Mouse (Mus musculus) testis, adult 2 months (tissue): ENCODE measurements around the gene Il23a. TPM values are rescaled to one million over a fixed set of nuclear protein-coding genes. Genes with fewer than 3 reads are reported as not detected.

ENCODE experiments used
- H3K27ac ChIP-seq: fragments of 200-500 bp; 2 replicates; pipeline ENCODE4 v1.5.1; 2012; ENCODE audit warnings: low read depth, low read length; ENCODE audit not compliant: control insufficient read depth, insufficient read depth
- H3K27me3 ChIP-seq: fragments of 200-500 bp; 2 replicates; pipeline ENCODE4 v1.6.1; 2012; ENCODE audit warnings: mild to moderate bottlenecking, low read length, moderate library complexity; ENCODE audit not compliant: control insufficient read depth, insufficient read depth
- H3K36me3 ChIP-seq: fragments of 200-500 bp; 2 replicates; pipeline ENCODE4 v1.6.1; 2012; ENCODE audit warnings: mild to moderate bottlenecking, low read length; ENCODE audit not compliant: control insufficient read depth, insufficient read depth
- H3K4me1 ChIP-seq: fragments of 200-500 bp; 2 replicates; pipeline ENCODE4 v1.6.1; 2012; ENCODE audit warnings: low read length; ENCODE audit not compliant: control insufficient read depth, insufficient read depth
- H3K4me3 ChIP-seq: fragments of 200-500 bp; 2 replicates; pipeline ENCODE4 v1.5.1; 2012; ENCODE audit warnings: low read depth, mild to moderate bottlenecking, low read length, moderate library complexity, mixed read lengths; ENCODE audit not compliant: control insufficient read depth
- CTCF ChIP-seq: fragments of 200-500 bp; IDR thresholded peaks from 2 replicates; pipeline ENCODE4 v1.5.1; 2012; ENCODE audit warnings: low read depth, mild to moderate bottlenecking, inconsistent platforms, low read length, moderate library complexity; ENCODE audit not compliant: control insufficient read depth, insufficient read depth, insufficient replicate concordance
- POLR2A ChIP-seq: fragments of 200-500 bp; IDR thresholded peaks from 2 replicates; pipeline ENCODE4 v1.6.1; 2012; ENCODE audit warnings: low read depth, mild to moderate bottlenecking, inconsistent platforms, low read length, moderate library complexity; ENCODE audit not compliant: control insufficient read depth
- polyA plus RNA-seq: library from polyadenylated mRNA; depleted of rRNA; stranded (reverse); fragments of >200 nt; gene quantifications from 2 replicates; pipeline ENCODE4 v1.2.3, GENCODE M21; 2012

Il23a gene
- polyA plus RNA-seq, 1 experiment = 0.06 TPM

DNA sequence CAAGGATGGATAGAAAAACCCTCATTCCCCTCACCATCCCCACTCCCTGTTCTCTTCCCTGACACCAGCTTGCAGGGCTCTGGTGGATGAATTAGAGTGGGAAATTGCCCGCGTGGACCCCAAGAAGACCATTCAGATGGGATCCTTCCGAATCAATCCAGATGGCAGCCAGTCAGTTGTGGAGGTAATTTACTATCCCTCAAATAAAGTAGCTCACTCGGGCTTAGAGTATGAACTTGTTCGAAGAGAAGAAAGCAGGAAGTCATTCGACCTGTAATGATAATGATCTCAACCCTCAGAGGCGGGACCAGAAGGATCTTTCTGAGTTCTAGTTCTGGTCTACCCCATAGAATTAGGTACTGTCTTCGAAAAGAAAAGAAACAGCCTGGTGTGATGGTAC lies 25.0 kb upstream of the Il23a start:
- no peak for TF ChIP-seq POLR2A
- TF ChIP-seq CTCF = no peak
- Histone ChIP-seq H3K4me1 (peaks cover 16% of the 10 kb centered on the region), H3K27me3 (no peaks in the 10 kb centered on the region), H3K4me3 (no peak overlapping the region), H3K27ac (no peak overlapping the region), H3K36me3 (no peaks in the 10 kb centered on the region; the same call in 1 of the 2 replicates)

DNA sequence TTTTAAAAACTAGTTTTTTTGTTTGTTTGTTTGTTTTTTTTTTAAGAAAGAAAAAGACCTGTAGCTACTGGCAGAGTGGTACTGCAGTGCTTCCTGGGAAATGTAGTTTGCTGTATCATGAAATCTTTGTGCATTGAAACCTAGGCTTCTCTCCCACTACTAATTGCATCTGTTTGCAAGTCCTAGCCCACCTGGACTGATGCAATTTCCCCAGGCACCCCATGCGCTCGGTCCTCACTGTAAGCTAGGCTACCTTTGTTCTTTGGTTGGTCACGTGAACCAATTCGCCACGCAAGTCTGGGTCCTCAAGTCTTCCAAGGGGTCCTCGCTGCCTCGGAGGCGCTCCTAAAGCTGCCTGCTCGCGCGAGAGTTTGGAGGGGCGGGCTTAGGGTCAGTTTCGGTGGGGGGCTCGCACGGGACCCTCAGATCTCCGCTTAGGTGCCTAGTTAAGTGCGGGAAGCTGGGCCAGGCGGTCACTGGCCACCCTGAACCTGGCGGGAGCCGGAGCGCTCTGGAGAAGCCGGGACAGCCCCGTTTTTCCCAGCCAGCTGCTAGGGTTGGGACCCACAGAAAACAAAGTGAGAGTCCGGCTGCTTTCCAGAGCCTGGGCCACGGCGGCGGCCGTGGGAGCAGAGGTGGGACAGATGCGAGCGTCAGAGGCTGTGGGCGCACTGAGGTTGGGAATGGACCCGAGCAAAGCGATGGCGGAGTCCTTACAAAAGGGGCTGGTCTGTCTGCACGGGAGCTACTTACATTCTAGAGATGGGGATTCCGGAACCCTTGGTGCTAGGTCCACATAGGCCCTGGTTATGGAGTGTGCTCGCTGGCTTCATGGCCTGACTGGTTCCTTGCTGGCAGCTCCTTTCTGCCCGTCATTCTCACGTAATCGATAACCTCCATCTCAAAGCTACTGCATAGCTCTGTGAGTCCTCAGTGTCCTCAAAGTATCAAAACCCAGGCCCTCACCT lies 23.9 kb upstream of the Il23a start, which contains the start of gene Cnpy2:
TSS of gene Cnpy2 (plus strand) at position 319 of the 968 bp plus-strand sequence.
- Histone ChIP-seq H3K4me3 (peak within 1 kb of the TSS; percentile 91), H3K27me3 (no peaks in the 10 kb centered on the region), H3K27ac (peak within 1 kb of the TSS; percentile 90), H3K4me1 (peaks cover 16% of the 10 kb centered on the region), H3K36me3 (no peaks in the 10 kb centered on the region; the same call in none of the 2 replicates)
- TF ChIP-seq POLR2A (no peak), CTCF (no peak)

DNA sequence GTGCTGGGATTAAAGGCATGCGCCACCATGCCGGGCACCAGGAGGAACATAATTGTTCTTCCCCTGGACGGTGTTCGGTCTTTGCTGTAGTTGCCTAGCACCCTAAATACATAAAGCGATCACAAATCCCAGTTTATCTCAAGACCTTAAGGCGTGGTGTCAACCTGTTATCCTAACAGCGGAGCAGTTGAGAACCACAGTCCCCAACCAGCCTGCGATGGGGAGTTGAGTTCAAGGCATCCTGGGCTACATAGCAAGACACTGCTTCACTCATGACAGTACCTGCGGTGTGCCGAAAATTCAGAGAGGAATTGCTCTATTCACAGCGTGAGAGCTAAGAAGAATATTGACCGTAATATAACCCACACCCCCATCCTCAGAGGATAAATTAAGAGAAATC lies 23.1 kb upstream of the Il23a start:
- Histone ChIP-seq H3K27ac (no peak overlapping the region; the same call in 1 of the 2 replicates), H3K27me3 (no peaks in the 10 kb centered on the region), H3K36me3 (no peaks in the 10 kb centered on the region; the same call in none of the 2 replicates), H3K4me3 (no peak overlapping the region; the same call in 1 of the 2 replicates), H3K4me1 (peaks cover 16% of the 10 kb centered on the region)
- TF ChIP-seq POLR2A (no peak), CTCF (no peak)

DNA sequence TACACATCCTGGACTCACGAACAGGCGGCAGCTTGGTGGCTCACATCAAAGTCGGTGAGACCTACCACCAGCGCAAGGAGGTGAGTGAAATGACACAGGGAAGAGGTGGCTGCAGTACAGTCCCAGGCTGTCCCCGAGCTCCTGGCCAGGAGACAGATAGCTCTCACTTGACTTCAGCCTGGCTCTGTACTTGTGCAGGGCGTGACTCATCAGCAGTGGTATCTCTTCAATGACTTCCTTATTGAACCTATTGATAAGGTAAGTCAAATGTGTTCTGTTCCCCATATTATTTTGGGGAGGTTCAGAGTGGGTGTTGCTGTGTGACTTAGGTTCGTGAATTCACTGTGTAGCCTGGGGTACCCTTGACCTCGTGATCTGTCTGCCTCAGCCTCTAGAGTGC lies 17.0 kb upstream of the Il23a start:
- Histone ChIP-seq H3K27ac (no peak overlapping the region), H3K27me3 (no peaks in the 10 kb centered on the region), H3K4me1 (no peaks in the 10 kb centered on the region), H3K4me3 (no peak overlapping the region), H3K36me3 (peaks cover 6% of the 10 kb centered on the region)
- TF ChIP-seq POLR2A = no peak
- no peak for TF ChIP-seq CTCF

DNA sequence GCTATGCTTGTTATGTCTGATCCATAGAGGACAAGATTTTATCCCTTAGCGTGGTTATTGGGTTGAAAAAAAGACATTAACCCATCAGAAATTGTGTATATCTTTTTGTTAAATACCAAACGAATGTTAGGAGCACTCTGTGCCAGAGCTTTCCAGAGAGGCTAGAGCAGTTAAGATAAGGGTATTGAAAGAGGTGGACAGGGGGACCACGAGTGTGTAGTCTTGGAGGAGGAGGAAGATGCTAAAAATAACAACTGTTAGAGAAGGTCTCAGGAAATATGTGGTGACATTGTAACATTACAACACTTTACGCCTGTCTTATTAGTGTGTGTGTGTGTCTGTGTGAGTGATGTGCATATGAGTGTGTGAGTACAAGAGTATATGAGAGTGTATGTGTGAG lies 12.3 kb upstream of the Il23a start:
- Histone ChIP-seq H3K36me3 (peaks cover 6% of the 10 kb centered on the region), H3K27ac (no peak overlapping the region), H3K4me1 (no peaks in the 10 kb centered on the region), H3K4me3 (no peak overlapping the region), H3K27me3 (no peaks in the 10 kb centered on the region)
- TF ChIP-seq POLR2A (no peak), CTCF (no peak)

DNA sequence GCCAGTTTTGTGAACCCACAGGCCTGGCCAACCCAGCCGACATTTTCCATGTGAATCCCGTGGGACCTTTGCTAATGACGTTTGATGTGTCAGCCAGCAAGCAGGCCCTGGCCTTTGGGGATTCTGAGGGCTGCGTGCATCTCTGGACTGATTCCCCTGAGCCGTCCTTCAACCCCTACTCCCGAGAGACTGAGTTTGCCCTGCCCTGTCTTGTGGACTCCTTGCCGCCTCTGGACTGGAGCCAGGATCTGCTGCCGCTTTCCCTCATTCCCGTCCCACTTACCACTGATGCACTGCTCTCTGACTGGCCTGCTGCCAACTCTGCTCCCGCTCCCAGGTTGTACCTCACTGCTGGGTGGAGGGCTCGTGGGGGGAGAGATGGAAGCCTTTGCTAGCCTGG lies 11.6 kb upstream of the Il23a start:
- Histone ChIP-seq H3K27me3 (no peaks in the 10 kb centered on the region), H3K27ac (no peak overlapping the region), H3K4me1 (no peaks in the 10 kb centered on the region), H3K4me3 (no peak overlapping the region), H3K36me3 (peaks cover 1% of the 10 kb centered on the region; the same call in 1 of the 2 replicates)
- TF ChIP-seq CTCF (no peak), POLR2A (no peak)

DNA sequence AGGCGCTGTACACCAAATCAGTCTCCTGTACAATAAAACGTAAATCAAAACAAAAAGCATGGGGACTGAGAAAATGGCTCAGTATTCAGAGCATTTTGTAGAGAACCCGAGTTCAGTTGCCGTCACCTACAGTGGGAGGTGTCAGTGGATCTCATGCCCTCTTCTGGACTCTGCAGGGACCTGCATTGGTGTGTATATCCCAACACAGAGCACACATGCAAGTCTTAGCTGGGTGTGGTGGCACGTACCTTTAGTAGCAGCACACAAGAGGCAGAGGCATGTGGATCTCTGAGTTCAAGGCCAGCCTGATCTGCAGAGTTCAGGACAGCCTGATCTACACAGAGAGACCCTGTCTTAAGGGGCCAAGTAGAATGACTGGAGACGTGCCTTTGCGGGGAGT lies 11.1 kb upstream of the Il23a start:
- no peaks in the 10 kb centered on the region for H3K4me1 ChIP-seq
- peaks cover 1% of the 10 kb centered on the region; the same call in 1 of the 2 replicates for H3K36me3 ChIP-seq
- no peaks in the 10 kb centered on the region for H3K27me3 ChIP-seq
- TF ChIP-seq POLR2A = no peak
- TF ChIP-seq CTCF = no peak
- no peak overlapping the region for H3K27ac ChIP-seq
- no peak overlapping the region for H3K4me3 ChIP-seq
